In genomic region chr1:162570931-162571601, GRCm38 (mm10) we compare ENCODE assay signal across 7 mouse cellular contexts. TPM values are rescaled to one million over a fixed set of nuclear protein-coding genes. Genes with fewer than 3 reads are reported as not detected.
A peak's percentile ranks its signal among the peaks of the same experiment; 100 is the strongest.
DNase-seq lines count a peak whose midpoint lies in the region; ATAC-seq and TF ChIP-seq lines count a peak whose summit lies in the region.

No protein-coding gene starts in this region.

- H3K4me3 ChIP-seq in heart, embryonic 10.5 days: peak overlapping the region; percentile 94
- peak overlapping the region; percentile 82 for H3K4me3 ChIP-seq in lung, embryonic 14.5 days (ENCODE audit: low read depth, low read length)
- peak overlapping the region; percentile 84 for H3K4me3 ChIP-seq in olfactory bulb, adult 2 months (ENCODE audit: insufficient read depth, low read depth, low read length)

- H3K4me1 ChIP-seq in heart, embryonic 10.5 days: peaks cover 11% of the 10 kb centered on the region
- H3K4me1 ChIP-seq in lung, embryonic 14.5 days (ENCODE audit: insufficient read depth): 0 out of 2 replicates have a peak, but pooled peaks cover 4% of the 10 kb centered on the region
- no peaks in the 10 kb centered on the region for H3K4me1 ChIP-seq in olfactory bulb, adult 2 months (ENCODE audit: control insufficient read depth, insufficient read depth, low read length)

- 0 out of 2 replicates have a peak, but pooled peaks cover 3% of the 10 kb centered on the region for H3K9me3 ChIP-seq in heart, embryonic 10.5 days
- H3K9me3 ChIP-seq in lung, embryonic 14.5 days (ENCODE audit: low read depth, low read length): no peaks in the 10 kb centered on the region

- peak overlapping the region; percentile 82 for H3K9ac ChIP-seq in lung, embryonic 14.5 days

- 1% methylated on average over 46 of the region's 46 CpGs for WGBS in heart, embryonic 10.5 days
- WGBS in lung, embryonic 14.5 days: under 1% methylated on average over 46 of the region's 46 CpGs
- under 1% methylated on average over 46 of the region's 46 CpGs for WGBS in olfactory bulb, adult 2 months

- H3K4me2 ChIP-seq in lung, embryonic 14.5 days: peak overlapping the region; percentile 69

- no peaks in the 10 kb centered on the region for H3K27me3 ChIP-seq in heart, embryonic 10.5 days (ENCODE audit: insufficient read depth, poor library complexity, severe bottlenecking)
- H3K27me3 ChIP-seq in lung, embryonic 14.5 days (ENCODE audit: insufficient read depth, low read length): no peaks in the 10 kb centered on the region

- TF ChIP-seq CTCF in lung, embryonic 14.5 days (IDR thresholded peaks at IDR 0.05; ENCODE audit: low read depth): no peak
- no peak for TF ChIP-seq CTCF in olfactory bulb, adult 2 months (IDR thresholded peaks at IDR 0.05; ENCODE audit: insufficient read depth, low read depth, low read length)

- peaks cover 17% of the 10 kb centered on the region for H3K36me3 ChIP-seq in heart, embryonic 10.5 days
- H3K36me3 ChIP-seq in lung, embryonic 14.5 days (ENCODE audit: insufficient read depth): peaks cover 14% of the 10 kb centered on the region

- H3K27ac ChIP-seq in heart, embryonic 10.5 days: peak overlapping the region; percentile 99
- peak overlapping the region; percentile 88 for H3K27ac ChIP-seq in lung, embryonic 14.5 days (ENCODE audit: low read depth)
- H3K27ac ChIP-seq in olfactory bulb, adult 2 months (ENCODE audit: insufficient read depth, low read depth, low read length): peak overlapping the region; percentile 17; the same call in 1 of the 2 replicates

- peak; percentile 39 for DNase-seq in 3T3-L1 (ENCODE audit: low read depth, low spot score)
- DNase-seq in CD4-positive, CD25-positive, alpha-beta regulatory T cell, adult 2 months (ENCODE audit: low read depth, low spot score): peak; percentile 90
- peak; percentile 49 to 51 for DNase-seq in cerebellum, postnatal 36 days
- DNase-seq in heart, embryonic 10.5 days (ENCODE audit: low spot score): no peak
- peak; percentile 27 for DNase-seq in kidney, postnatal 10 days
- peak; percentile 57 for DNase-seq in lung, embryonic 14.5 days

- no peak; the same call in 1 of the 2 replicates for ATAC-seq in lung, embryonic 14.5 days (ENCODE audit: insufficient read depth)

- TF ChIP-seq POLR2A in olfactory bulb, adult 2 months (IDR thresholded peaks at IDR 0.05; ENCODE audit: insufficient read depth, low read depth, low read length): no peak

RNA-seq across cellular contexts. Expression of gene Vamp4, which starts 0.8 kb away (rescaled TPM):
- polyA plus RNA-seq in heart, embryonic 10.5 days (2016; fragmentation: Nextera tagmentation; extraction: Ambion mirVana): 33.9 and 39.1 TPM in 2 replicates
- 48.3 and 48.4 TPM in 2 replicates for polyA plus RNA-seq in lung, embryonic 14.5 days (2014; fragmentation: Nextera tagmentation; extraction: Ambion mirVana)
- not detected in 2 replicates for polyA plus RNA-seq in olfactory bulb, adult 2 months (2012; ENCODE audit: insufficient read depth, insufficient read length, low replicate concordance, missing spikeins)

RNA-seq across cellular contexts. Expression of gene Mettl13, which starts 22.7 kb away (rescaled TPM):
- 17.6 and 22.2 TPM in 2 replicates for polyA plus RNA-seq in heart, embryonic 10.5 days (2016; fragmentation: Nextera tagmentation; extraction: Ambion mirVana)
- 19.8 and 20.9 TPM in 2 replicates for polyA plus RNA-seq in lung, embryonic 14.5 days (2014; fragmentation: Nextera tagmentation; extraction: Ambion mirVana)
- polyA plus RNA-seq in olfactory bulb, adult 2 months (2012; ENCODE audit: insufficient read depth, insufficient read length, low replicate concordance, missing spikeins): not detected in 2 replicates

Comparison
In these comparisons a context has a peak if more than half of its experiments do, and no peak if none do; other contexts are left out.
1. H3K27ac ChIP-seq: peak in every context shown above with its lines; median percentile 99 in heart, embryonic 10.5 days; 88 in lung, embryonic 14.5 days; 17 in olfactory bulb, adult 2 months.
2. RNA of gene Vamp4, which starts 0.8 kb away (polyA plus RNA-seq): 48.3 to 48.4 TPM in lung, embryonic 14.5 days and 33.9 to 39.1 TPM in heart, embryonic 10.5 days; not detected in olfactory bulb, adult 2 months; every median in the first group is over 10 times any median in the second.
3. Peak in every context shown above with its lines, with median percentiles within 50 percentile points of each other: H3K4me3 ChIP-seq.